Mouse (Mus musculus) ovary, postnatal 10 days (tissue): Measurements from ENCODE around the gene Clint1.
A peak's percentile ranks its signal among the peaks of the same experiment; 100 is the strongest.

Experiments
- DNase-seq: peaks from one replicate; pipeline ENCODE4 v3.0.0; 2022; ENCODE audit warnings: low spot score

Gene Clint1

DNA sequence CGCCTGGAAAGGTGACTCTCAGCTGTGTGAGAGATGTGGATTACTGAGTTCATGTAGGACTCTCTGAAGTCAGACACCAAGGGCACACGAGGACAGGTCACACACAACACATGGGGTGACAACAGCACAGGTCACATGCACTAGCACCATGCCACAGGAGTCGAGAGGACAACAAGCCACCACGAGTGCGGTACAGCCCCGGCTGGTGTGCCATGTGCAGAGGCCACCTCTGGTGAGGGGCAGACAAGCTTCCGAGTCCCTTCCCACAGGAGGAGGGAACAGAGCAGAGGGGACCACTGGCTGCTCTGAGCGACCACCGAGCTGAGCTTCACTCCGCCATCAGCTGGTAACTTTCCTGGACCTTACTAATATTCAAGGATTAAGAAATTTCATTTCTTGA lies 80.9 kb downstream of the Clint1 start:
- no peak for DNase-seq

DNA sequence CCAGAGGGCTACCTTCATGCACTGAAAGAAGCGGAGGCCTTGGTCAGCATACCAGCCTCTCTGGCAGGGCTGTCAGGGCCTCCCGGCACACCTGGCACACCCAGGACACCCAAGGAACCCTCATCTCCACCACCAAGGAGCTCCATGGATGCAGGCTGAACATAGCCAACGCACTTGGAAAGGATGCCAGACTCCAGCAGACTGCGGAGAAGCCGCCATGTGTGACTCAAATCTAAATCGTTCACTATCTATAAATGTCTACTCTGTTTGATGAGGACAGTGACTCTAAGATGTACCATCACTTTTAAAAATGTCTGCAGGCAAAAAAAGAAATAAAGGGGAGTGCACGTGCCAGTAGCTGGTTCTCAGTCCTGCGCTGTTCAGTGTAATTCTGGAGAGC lies 85.6 kb downstream of the Clint1 start:
- DNase-seq = no peak

GRCm38 (mm10) chr11:45938917-45939316 lies 87.1 kb downstream of the Clint1 start:
- no peak for DNase-seq

DNA sequence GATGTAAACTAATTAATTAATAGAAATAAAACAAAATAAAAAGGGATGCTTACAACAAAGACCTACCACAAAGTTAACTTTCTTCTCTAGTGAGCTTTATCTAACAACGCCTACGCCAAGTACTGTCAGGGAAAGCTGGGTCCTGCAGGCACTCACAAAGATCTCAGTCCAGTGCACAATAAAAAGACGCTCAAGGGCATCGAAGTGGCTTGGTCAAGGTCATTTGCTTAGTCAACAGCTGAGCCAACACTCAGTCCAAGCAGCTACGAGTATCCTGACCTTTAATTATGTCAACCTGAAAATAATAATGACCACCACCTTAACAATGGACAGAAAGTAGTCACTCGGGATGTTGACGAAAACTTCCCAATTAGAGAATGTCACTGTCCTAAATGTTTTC lies 90.4 kb downstream of the Clint1 start:
- DNase-seq = no peak

GRCm38 (mm10) chr11:45943108-45943705 lies 91.4 kb downstream of the Clint1 start:
- DNase-seq = no peak

DNA sequence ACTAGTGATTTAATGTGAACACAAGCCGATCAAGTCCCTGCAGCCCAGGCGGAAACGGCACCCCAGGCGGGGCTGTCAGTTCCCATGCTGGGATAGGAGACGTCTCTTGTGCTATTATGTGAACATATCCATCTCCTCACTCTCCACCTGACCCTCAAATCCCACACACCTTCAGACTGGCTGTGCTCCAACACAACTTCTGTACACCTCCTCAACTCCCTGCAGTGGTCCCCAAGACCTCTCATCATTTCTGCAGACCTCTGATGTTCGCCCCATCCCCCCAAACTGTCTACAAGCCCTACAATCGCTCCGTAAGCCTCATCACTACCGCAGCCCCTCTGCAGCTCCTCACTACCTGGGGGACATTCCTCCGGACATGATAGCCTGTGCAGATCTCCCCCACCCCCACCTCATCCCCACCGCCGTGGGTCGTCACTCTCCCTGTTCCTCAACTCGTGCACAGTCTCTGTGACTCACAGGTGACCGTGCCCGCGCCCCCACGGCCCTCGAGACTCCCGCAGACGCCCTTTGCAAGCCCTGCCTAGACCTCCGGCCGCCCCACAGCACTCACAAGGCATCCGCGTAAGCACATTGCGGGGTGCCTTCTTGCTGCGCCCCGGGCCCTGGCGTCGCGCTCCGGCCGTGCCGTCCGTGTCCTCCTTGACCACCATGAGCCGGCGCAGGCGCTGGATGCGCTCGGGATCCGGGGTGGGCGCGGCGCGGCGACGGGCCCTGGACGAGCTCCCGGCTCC lies 92.2 kb downstream of the Clint1 start:
- DNase-seq = no peak

- DNase-seq = peak; percentile 97
Measured at GRCm38 (mm10) chr11:45944643-45945156, 92.8 kb downstream of the Clint1 start, which contains the start of gene Lsm11. Lsm11 (minus strand) TSS chr11:45944935.

DNA sequence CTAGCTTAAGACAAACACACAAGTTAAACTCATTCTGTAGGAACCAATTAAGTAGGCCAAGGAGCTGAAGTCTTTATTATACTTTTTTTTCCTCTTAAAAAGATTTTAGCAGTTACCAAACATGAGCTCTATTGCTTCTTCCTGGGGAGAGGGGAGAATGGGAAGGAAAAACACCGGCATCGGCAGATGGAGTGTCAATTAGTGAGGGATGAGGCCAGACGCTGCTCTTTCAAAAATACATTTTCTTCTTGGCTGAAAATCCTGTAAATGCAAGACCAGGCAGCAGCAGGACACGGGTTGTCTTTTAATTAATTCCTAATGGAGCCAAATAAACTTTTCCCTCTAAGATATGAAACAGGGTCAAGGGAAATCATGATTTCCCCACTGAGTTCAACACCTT lies 94.9 kb downstream of the Clint1 start:
- no peak for DNase-seq

- no peak for DNase-seq
Measured at GRCm38 (mm10) chr11:45947491-45947890, 95.6 kb downstream of the Clint1 start.

- peak; percentile 78 for DNase-seq
Measured at GRCm38 (mm10) chr11:45955127-45955627, 103.3 kb downstream of the Clint1 start, which contains the start of gene Thg1l. Thg1l (minus strand) TSS chr11:45955494.

DNA sequence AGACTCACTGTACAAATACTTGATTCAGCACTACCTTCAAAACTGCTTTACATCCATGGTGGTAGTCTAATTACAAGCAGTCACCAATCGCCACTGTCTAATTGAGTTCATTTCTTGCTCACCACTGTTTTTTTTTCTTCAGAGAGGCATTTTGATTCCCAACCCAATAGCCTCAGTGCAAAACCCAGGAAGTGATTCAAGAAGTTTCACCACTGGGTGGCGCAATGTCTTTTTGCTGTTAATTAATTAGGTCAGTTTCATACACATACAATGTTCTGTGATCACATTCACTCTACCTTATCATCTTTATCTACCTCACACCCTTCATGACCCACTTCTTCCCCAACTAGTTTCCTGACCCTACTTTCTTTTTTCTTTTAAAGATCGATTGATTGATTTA lies 107.7 kb downstream of the Clint1 start:
- DNase-seq = no peak

- no peak for DNase-seq
Measured at GRCm38 (mm10) chr11:45960003-45960402, 108.2 kb downstream of the Clint1 start.
